Mouse (Mus musculus) kidney, postnatal 10 days (tissue): ENCODE measurements at regions not wholly inside any gene's neighbourhood (a gene's known extent, or its start where the extent isn't known, plus 50 kb on each side); places are given as distances from the start of the nearest gene placed in this dataset.

Experiments
- DNase-seq: peaks from one replicate; pipeline ENCODE4 v3.0.0; 2021; ENCODE audit warnings: mixed read lengths

GRCm38 (mm10) chr6:49523184-49523583 is 127.8 kb downstream of the Stk31 start:
- peak; percentile 30 for DNase-seq

GRCm38 (mm10) chr6:49523696-49524095 is 128.3 kb downstream of the Stk31 start:
- DNase-seq = no peak

GRCm38 (mm10) chr6:49533956-49534355 is 138.6 kb downstream of the Stk31 start:
- DNase-seq = no peak

GRCm38 (mm10) chr6:49534551-49534950 is 139.1 kb downstream of the Stk31 start:
- no peak for DNase-seq

GRCm38 (mm10) chr6:49544946-49545345 is 149.5 kb downstream of the Stk31 start:
- no peak for DNase-seq

GRCm38 (mm10) chr6:49555069-49555468 is 159.7 kb downstream of the Stk31 start:
- no peak for DNase-seq

GRCm38 (mm10) chr6:49558508-49558907 is 163.1 kb downstream of the Stk31 start:
- DNase-seq = no peak

- no peak for DNase-seq
These were observed 163.7 kb downstream of the Stk31 start for GRCm38 (mm10) chr6:49559112-49559511.

GRCm38 (mm10) chr6:49578340-49578739 is 182.9 kb downstream of the Stk31 start:
- no peak for DNase-seq

- no peak for DNase-seq
These were observed 184.3 kb downstream of the Stk31 start for GRCm38 (mm10) chr6:49579691-49580090.

GRCm38 (mm10) chr6:49582040-49582707 is 186.8 kb downstream of the Stk31 start:
- no peak for DNase-seq

- no peak for DNase-seq
These were observed 191.1 kb downstream of the Stk31 start for GRCm38 (mm10) chr6:49586553-49586952.

- DNase-seq = no peak
These were observed 193.3 kb downstream of the Stk31 start for GRCm38 (mm10) chr6:49588677-49589076.

GRCm38 (mm10) chr6:49590927-49591631 is 195.7 kb downstream of the Stk31 start:
- DNase-seq = no peak

GRCm38 (mm10) chr6:49591632-49592000 is 196.2 kb downstream of the Stk31 start:
- DNase-seq = no peak

- DNase-seq = no peak
These were observed 197.3 kb downstream of the Stk31 start for GRCm38 (mm10) chr6:49592676-49593075.

- no peak for DNase-seq
These were observed 207.8 kb downstream of the Stk31 start for GRCm38 (mm10) chr6:49603201-49603600.

- no peak for DNase-seq
These were observed 208.4 kb downstream of the Stk31 start for GRCm38 (mm10) chr6:49603844-49604243.

GRCm38 (mm10) chr6:49606028-49606427 is 210.6 kb downstream of the Stk31 start:
- DNase-seq = no peak

GRCm38 (mm10) chr6:49606626-49607158 is 211.3 kb downstream of the Stk31 start:
- DNase-seq = no peak

GRCm38 (mm10) chr6:49624080-49624479 is 198.4 kb upstream of the Npy start:
- DNase-seq = no peak

GRCm38 (mm10) chr6:49624564-49624963 is 197.9 kb upstream of the Npy start:
- DNase-seq = no peak

- DNase-seq = peak; percentile 16
These were observed 188.9 kb upstream of the Npy start for GRCm38 (mm10) chr6:49633470-49634095.

GRCm38 (mm10) chr6:49637654-49638053 is 184.9 kb upstream of the Npy start:
- peak; percentile 24 for DNase-seq
